Mouse (Mus musculus) hindbrain, embryonic 14.5 days (tissue): ENCODE data around the gene Uvrag. TPM values are rescaled to one million over a fixed set of nuclear protein-coding genes. Genes with fewer than 3 reads are reported as not detected.

Experiments used
- ATAC-seq: fragments of 200-750 bp; cut with Nextera tagmentation; 2 replicates; pipeline ENCODE4 v1.8.0; 2017; ENCODE audit warnings: moderate number of reproducible peaks, mild to moderate bottlenecking, moderate TSS enrichment, moderate library complexity; ENCODE audit not compliant: low FRiP score
- DNase-seq: peaks from one replicate; pipeline ENCODE4 v3.0.0-alpha.2; 2015; ENCODE audit warnings: low spot score
- H3K27ac ChIP-seq: fragments of 300-500 bp; sonication (generic); 2 replicates; pipeline ENCODE4 v1.5.1; 2014; ENCODE audit warnings: mild to moderate bottlenecking, moderate library complexity
- H3K27me3 ChIP-seq: fragments of 300-500 bp; sonication (generic); 2 replicates; pipeline ENCODE4 v1.6.1; 2014; ENCODE audit warnings: mild to moderate bottlenecking, low read length, mixed read lengths; ENCODE audit not compliant: control insufficient read depth, insufficient read depth
- H3K36me3 ChIP-seq: fragments of 300-500 bp; sonication (generic); replicated peaks from 2 replicates; pipeline ENCODE4 v1.6.1; 2014; ENCODE audit not compliant: control insufficient read depth, insufficient read depth
- H3K4me1 ChIP-seq: fragments of 300-500 bp; sonication (generic); replicated peaks from 2 replicates; pipeline ENCODE4 v1.6.1; 2014; ENCODE audit warnings: antibody characterized with exemption, low read length, mixed read lengths; ENCODE audit not compliant: control insufficient read depth, insufficient read depth
- H3K4me2 ChIP-seq: fragments of 300-500 bp; sonication (generic); replicated peaks from 2 replicates; pipeline ENCODE4 v1.6.1; 2014; ENCODE audit warnings: mild to moderate bottlenecking, moderate library complexity
- H3K4me3 ChIP-seq: fragments of 300-500 bp; sonication (generic); replicated peaks from 2 replicates; pipeline ENCODE4 v1.5.1; 2014; ENCODE audit warnings: mild to moderate bottlenecking, low read length
- H3K9ac ChIP-seq: fragments of 300-500 bp; sonication (generic); 2 replicates; pipeline ENCODE4 v1.6.1; 2014
- H3K9me3 ChIP-seq: fragments of 300-500 bp; sonication (generic); 2 replicates; pipeline ENCODE4 v1.6.1; 2016; ENCODE audit warnings: low read length; ENCODE audit not compliant: control insufficient read depth
- WGBS: fragments of 180-500 bp; shearing (Covaris S2); extraction: QIAGEN DNeasy Blood & Tissue Kit; methylation state at CpG from one replicate; pipeline ENCODE4 v1.1.7; 2014; 5-methylcytosine and 5-hydroxymethylcytosine counted together
- polyA plus RNA-seq: library from polyadenylated mRNA; unstranded; fragments of >200 nt; fragmentation: Nextera tagmentation; extraction: Ambion mirVana; gene quantifications from 2 replicates; pipeline ENCODE4 v1.2.1, GENCODE M21; 2014

The Uvrag gene
- polyA plus RNA-seq, 1 experiment from 2014 or later, result 18.0 TPM

- no peak overlapping the region for H3K27ac ChIP-seq
- H3K4me1 ChIP-seq, result peaks cover 15% of the 10 kb centered on the region; the same call in 1 of the 2 replicates
- no peaks in the 10 kb centered on the region for H3K9me3 ChIP-seq
- no peak overlapping the region for H3K4me2 ChIP-seq
- H3K27me3 ChIP-seq, result no peaks in the 10 kb centered on the region
- H3K36me3 ChIP-seq, result peaks cover 18% of the 10 kb centered on the region
- no peak for ATAC-seq
- no peak overlapping the region for H3K4me3 ChIP-seq
- H3K9ac ChIP-seq, result no peak overlapping the region
- no peak for DNase-seq
- WGBS, result 70% methylated on average over 9 of the region's 9 CpGs
These were observed 40.9 kb downstream of the Uvrag start for GRCm38 (mm10) chr7:99100087-99100486.

GRCm38 (mm10) chr7:99097781-99098180, 43.2 kb downstream of the Uvrag start:
- H3K4me1 ChIP-seq, result peaks cover 15% of the 10 kb centered on the region; the same call in 1 of the 2 replicates
- WGBS, result 90% methylated on average over 7 of the region's 7 CpGs

DNA sequence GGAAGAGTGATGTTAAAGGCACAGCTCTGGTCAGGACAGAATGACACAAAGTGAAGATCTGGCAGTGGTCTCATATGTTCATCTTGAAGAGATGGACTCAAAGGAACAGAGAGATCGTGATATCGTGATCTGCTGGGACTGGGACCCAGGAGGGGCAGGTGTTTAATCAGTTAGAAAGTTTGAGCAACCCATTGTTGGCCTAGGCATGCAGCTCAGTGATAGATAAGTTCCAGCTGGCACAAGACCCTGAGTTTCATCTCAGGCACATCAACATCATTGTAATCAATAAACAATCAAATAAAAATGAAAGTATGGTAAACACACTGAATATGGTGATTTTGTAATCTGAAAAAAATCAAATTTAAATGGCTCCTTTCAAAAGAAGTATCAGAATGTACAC, 43.8 kb downstream of the Uvrag start:
- 89% methylated on average over 2 of the region's 2 CpGs for whole genome bisulfite sequencing
- Histone ChIP-seq H3K4me1 (peaks cover 15% of the 10 kb centered on the region; the same call in 1 of the 2 replicates), H3K9me3 (no peaks in the 10 kb centered on the region), H3K36me3 (peaks cover 18% of the 10 kb centered on the region), H3K9ac (no peak overlapping the region), H3K27me3 (no peaks in the 10 kb centered on the region), H3K4me3 (no peak overlapping the region), H3K4me2 (no peak overlapping the region), H3K27ac (no peak overlapping the region)
- DNase-seq (no peak), ATAC-seq (no peak)

More at GRCm38 (mm10) chr7:99097781-99098180, 43.2 kb downstream of the Uvrag start:
- no peak overlapping the region for H3K27ac ChIP-seq
- no peak overlapping the region for H3K4me3 ChIP-seq
- ATAC-seq, result no peak
- H3K9me3 ChIP-seq, result no peaks in the 10 kb centered on the region
- H3K4me2 ChIP-seq, result no peak overlapping the region
- no peak for DNase-seq
- peaks cover 18% of the 10 kb centered on the region for H3K36me3 ChIP-seq
- no peak overlapping the region for H3K9ac ChIP-seq
- no peaks in the 10 kb centered on the region for H3K27me3 ChIP-seq

DNA sequence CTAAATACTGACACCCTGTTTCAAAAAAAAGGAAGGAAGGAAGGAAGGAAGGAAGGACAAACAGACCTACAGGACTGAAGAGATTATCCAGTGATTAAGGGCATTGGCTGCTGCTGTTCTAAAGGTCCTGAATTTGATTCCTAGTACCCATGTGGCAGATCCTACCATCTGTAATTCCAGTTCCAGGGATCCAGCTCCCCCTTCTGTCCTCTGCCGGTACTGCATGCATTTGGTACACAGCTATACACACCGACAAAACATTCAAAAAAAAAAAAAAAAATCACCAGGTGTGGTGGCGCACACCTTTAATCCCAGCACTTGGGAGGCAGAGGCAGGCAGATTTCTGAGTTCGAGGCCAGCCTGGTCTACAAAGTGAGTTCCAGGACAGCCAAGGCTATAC, 45.8 kb downstream of the Uvrag start:
- ATAC-seq (no peak), DNase-seq (no peak)
- H3K36me3 ChIP-seq, result peaks cover 18% of the 10 kb centered on the region
- H3K4me2 ChIP-seq, result no peak overlapping the region
- no peak overlapping the region for H3K27ac ChIP-seq
- no peak overlapping the region for H3K9ac ChIP-seq
- 74% methylated on average over 3 of the region's 4 CpGs for WGBS
- H3K27me3 ChIP-seq, result no peaks in the 10 kb centered on the region
- no peak overlapping the region for H3K4me3 ChIP-seq
- H3K4me1 ChIP-seq, result 0 out of 2 replicates have a peak, but pooled peaks cover 1% of the 10 kb centered on the region
- H3K9me3 ChIP-seq, result no peaks in the 10 kb centered on the region

- Histone ChIP-seq H3K4me3 (no peak overlapping the region), H3K36me3 (peaks cover 18% of the 10 kb centered on the region), H3K9me3 (no peaks in the 10 kb centered on the region), H3K9ac (no peak overlapping the region), H3K27me3 (no peaks in the 10 kb centered on the region), H3K4me2 (no peak overlapping the region), H3K4me1 (no peaks in the 10 kb centered on the region), H3K27ac (no peak overlapping the region)
- ATAC-seq (no peak), DNase-seq (no peak)
- 89% methylated on average over 3 of the region's 3 CpGs for WGBS
These were observed 46.6 kb downstream of the Uvrag start for GRCm38 (mm10) chr7:99094336-99094735.

- H3K27me3 ChIP-seq, result no peaks in the 10 kb centered on the region
- H3K9me3 ChIP-seq, result no peaks in the 10 kb centered on the region
- no peak overlapping the region for H3K27ac ChIP-seq
- no peak for DNase-seq
- H3K9ac ChIP-seq, result no peak overlapping the region
- no peak overlapping the region for H3K4me2 ChIP-seq
- H3K4me3 ChIP-seq, result no peak overlapping the region
- no peak for ATAC-seq
- no peaks in the 10 kb centered on the region; the same call in 1 of the 2 replicates for H3K36me3 ChIP-seq
- no peaks in the 10 kb centered on the region for H3K4me1 ChIP-seq
- whole genome bisulfite sequencing, result 90% methylated on average over 17 of the region's 17 CpGs
These were observed 48.9 kb downstream of the Uvrag start for GRCm38 (mm10) chr7:99091915-99092645.

GRCm38 (mm10) chr7:99089716-99090115, 51.2 kb downstream of the Uvrag start:
- Histone ChIP-seq H3K9ac (no peak overlapping the region), H3K4me2 (no peak overlapping the region), H3K4me3 (no peak overlapping the region), H3K27me3 (no peaks in the 10 kb centered on the region), H3K27ac (no peak overlapping the region), H3K36me3 (no peaks in the 10 kb centered on the region; the same call in 1 of the 2 replicates), H3K9me3 (no peaks in the 10 kb centered on the region), H3K4me1 (no peaks in the 10 kb centered on the region)
- ATAC-seq (no peak), DNase-seq (no peak)
- WGBS, result 89% methylated on average over 4 of the region's 4 CpGs

GRCm38 (mm10) chr7:99088576-99089346, 52.2 kb downstream of the Uvrag start:
- 84% methylated on average over 10 of the region's 10 CpGs for WGBS
- no peaks in the 10 kb centered on the region for H3K4me1 ChIP-seq
- DNase-seq, result no peak
- no peaks in the 10 kb centered on the region; the same call in 1 of the 2 replicates for H3K36me3 ChIP-seq
- H3K27ac ChIP-seq, result no peak overlapping the region
- no peaks in the 10 kb centered on the region for H3K27me3 ChIP-seq
- no peak overlapping the region for H3K9ac ChIP-seq
- no peak for ATAC-seq
- H3K9me3 ChIP-seq, result no peaks in the 10 kb centered on the region
- no peak overlapping the region for H3K4me2 ChIP-seq
- H3K4me3 ChIP-seq, result no peak overlapping the region

DNA sequence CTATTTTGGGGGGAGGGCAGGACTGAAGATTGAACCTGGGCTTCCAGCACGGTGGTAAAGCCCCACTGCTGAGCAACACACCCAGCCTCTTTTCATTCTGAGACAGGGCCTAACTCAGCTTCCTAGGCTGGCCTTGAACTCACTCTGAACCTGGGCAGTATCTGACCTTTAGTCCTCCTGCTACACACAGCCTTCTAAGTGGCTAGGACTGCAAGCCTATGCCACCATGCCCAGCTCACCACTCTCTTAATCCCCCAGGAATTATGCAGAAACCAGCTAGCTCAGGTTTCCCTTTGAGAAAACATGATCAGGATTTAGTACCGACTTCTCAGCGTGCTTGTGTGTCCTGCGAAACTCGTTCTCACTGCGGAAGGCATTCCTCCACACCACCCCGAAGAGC, 53.4 kb downstream of the Uvrag start:
- Histone ChIP-seq H3K4me3 (no peak overlapping the region), H3K4me1 (no peaks in the 10 kb centered on the region), H3K4me2 (no peak overlapping the region), H3K36me3 (no peaks in the 10 kb centered on the region; the same call in 1 of the 2 replicates), H3K9ac (no peak overlapping the region), H3K27ac (no peak overlapping the region), H3K27me3 (no peaks in the 10 kb centered on the region), H3K9me3 (no peaks in the 10 kb centered on the region)
- no peak for ATAC-seq
- no peak for DNase-seq
- 75% methylated on average over 7 of the region's 7 CpGs for WGBS
